Mouse (Mus musculus): ENCODE results near the gene Ap4e1. TPM values are rescaled to one million over a fixed set of nuclear protein-coding genes. Genes with fewer than 3 reads are reported as not detected.

Gene Ap4e1
- polyA plus RNA-seq (2012; rRNA removed) = 10.4 and 11.2 TPM in 2 replicates

DNA sequence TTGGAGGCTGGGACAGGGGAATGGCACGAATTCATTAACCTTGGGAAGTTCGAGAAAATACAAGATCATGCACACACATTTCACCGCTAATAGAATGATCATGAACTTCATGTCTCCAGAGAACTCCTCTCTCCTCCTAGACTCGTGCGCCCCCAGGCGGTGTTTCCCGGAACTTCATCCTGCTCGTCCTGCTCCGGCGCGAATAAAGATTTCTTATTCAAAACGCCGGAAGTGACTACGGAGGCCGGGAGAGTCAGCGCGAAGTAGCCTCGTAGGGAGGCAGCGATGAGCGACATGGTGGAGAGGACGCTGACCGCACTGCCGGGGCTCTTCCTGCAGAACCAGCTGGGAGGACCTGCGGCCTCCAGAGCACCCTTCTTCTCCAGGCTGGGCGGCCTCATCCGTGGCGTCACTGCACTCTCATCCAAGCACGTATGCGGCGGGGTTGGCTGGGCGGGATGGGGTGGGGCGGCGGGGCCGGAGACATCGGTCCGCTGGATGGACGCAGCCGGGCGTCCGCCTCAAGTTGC, at the start of gene Ap4e1:
TSS of gene Ap4e1 (plus strand) at position 249 of the 530 bp plus-strand sequence.

GRCm38 (mm10) chr2:127070435-127070841, 61.9 kb downstream of the Ap4e1 start, which contains the start of gene Blvra:
TSS of gene Blvra (plus strand) at chr2:127070665.

Other genes with a start within 250 kb of the Ap4e1 start
- 0.98 and 1.3 TPM in 2 replicates for gene Usp50, start 225.2 kb upstream of the Ap4e1 start, polyA plus RNA-seq (2012; rRNA removed)
- gene Trpm7, start 132.5 kb upstream of the Ap4e1 start, polyA plus RNA-seq (2012; rRNA removed) = 42.0 and 46.8 TPM in 2 replicates
- 30.8 and 31.7 TPM in 2 replicates for gene Sppl2a, start 75.5 kb upstream of the Ap4e1 start, polyA plus RNA-seq (2012; rRNA removed)
- 19.1 and 20.5 TPM in 2 replicates for gene Blvra, start 61.9 kb downstream of the Ap4e1 start, polyA plus RNA-seq (2012; rRNA removed)
- gene Ncaph, start 125.2 kb downstream of the Ap4e1 start, polyA plus RNA-seq (2012; rRNA removed) = 10.7 and 12.8 TPM in 2 replicates
- gene Itpripl1, start 134.7 kb downstream of the Ap4e1 start, polyA plus RNA-seq (2012; rRNA removed) = 6.7 and 7.0 TPM in 2 replicates
- 0.90 and 0.98 TPM in 2 replicates for gene 1810024B03Rik, start 199.6 kb downstream of the Ap4e1 start, polyA plus RNA-seq (2012; rRNA removed)
- 74.8 and 77.0 TPM in 2 replicates for gene Snrnp200, start 199.7 kb downstream of the Ap4e1 start, polyA plus RNA-seq (2012; rRNA removed)
- 62.8 and 64.7 TPM in 2 replicates for gene Ciao1, start 239.1 kb downstream of the Ap4e1 start, polyA plus RNA-seq (2012; rRNA removed)
- gene Tmem127, start 239.2 kb downstream of the Ap4e1 start, polyA plus RNA-seq (2012; rRNA removed) = 57.8 and 71.0 TPM in 2 replicates

All from central nervous system, embryonic 18 days (tissue).